Mouse (Mus musculus): ENCODE data around the gene Tnnt2.
A peak's percentile ranks its signal among the peaks of the same experiment; 100 is the strongest.

Gene Tnnt2

GRCm38 (mm10) chr1:135835716-135836483, at the start of gene Tnnt2:
Gene Tnnt2, plus strand, starts transcription at chr1:135836354.
- DNase-seq: no peak

- DNase-seq: peak; percentile 82 to 89
Measured at GRCm38 (mm10) chr1:135787799-135788198, 48.4 kb upstream of the Tnnt2 start.

- DNase-seq: peak in 1 of 2 experiments; percentile 24
Measured at GRCm38 (mm10) chr1:135788708-135789107, 47.4 kb upstream of the Tnnt2 start.

- peak; percentile 84 to 91 for DNase-seq
Measured at GRCm38 (mm10) chr1:135789815-135790214, 46.3 kb upstream of the Tnnt2 start.

- no peak for DNase-seq
Measured at GRCm38 (mm10) chr1:135792143-135792939, 43.8 kb upstream of the Tnnt2 start.

GRCm38 (mm10) chr1:135793370-135794215, 42.6 kb upstream of the Tnnt2 start:
- DNase-seq: no peak

GRCm38 (mm10) chr1:135794216-135795134, 41.7 kb upstream of the Tnnt2 start:
- DNase-seq: no peak

GRCm38 (mm10) chr1:135798492-135798891, 37.7 kb upstream of the Tnnt2 start:
- DNase-seq: no peak

- DNase-seq: no peak
Measured at GRCm38 (mm10) chr1:135799109-135799627, 37.0 kb upstream of the Tnnt2 start.

- peak; percentile 24 to 42 for DNase-seq
Measured at GRCm38 (mm10) chr1:135800192-135800950, 35.8 kb upstream of the Tnnt2 start.

GRCm38 (mm10) chr1:135807546-135807945, 28.6 kb upstream of the Tnnt2 start:
- no peak for DNase-seq

- no peak for DNase-seq
Measured at GRCm38 (mm10) chr1:135810180-135810579, 26.0 kb upstream of the Tnnt2 start.

GRCm38 (mm10) chr1:135811016-135811646, 25.0 kb upstream of the Tnnt2 start:
- peak; percentile 89 to 94 for DNase-seq

GRCm38 (mm10) chr1:135812205-135812604, 23.9 kb upstream of the Tnnt2 start:
- no peak for DNase-seq

- no peak for DNase-seq
Measured at GRCm38 (mm10) chr1:135812618-135813017, 23.5 kb upstream of the Tnnt2 start.

GRCm38 (mm10) chr1:135813071-135813470, 23.1 kb upstream of the Tnnt2 start:
- no peak for DNase-seq

- no peak for DNase-seq
Measured at GRCm38 (mm10) chr1:135813687-135814395, 22.3 kb upstream of the Tnnt2 start.

GRCm38 (mm10) chr1:135814531-135814930, 21.6 kb upstream of the Tnnt2 start:
- no peak for DNase-seq

GRCm38 (mm10) chr1:135817595-135817994, 18.6 kb upstream of the Tnnt2 start:
- no peak for DNase-seq

Data from cerebellum, postnatal 14 days (tissue).